Mouse (Mus musculus) liver, adult (tissue): ENCODE results near the gene Syt3.

ENCODE experiments used
- GATA4 ChIP-seq: IDR thresholded peaks from 2 replicates; pipeline ENCODE4 v1.6.1; 2014; ENCODE audit warnings: mild to moderate bottlenecking, low read length; ENCODE audit not compliant: insufficient replicate concordance

Gene Syt3

GRCm38 (mm10) chr7:44442407-44442821 lies 58.5 kb downstream of the Syt3 start:
- no peak for TF ChIP-seq GATA4

GRCm38 (mm10) chr7:44443268-44444173 lies 59.6 kb downstream of the Syt3 start:
- no peak for TF ChIP-seq GATA4

GRCm38 (mm10) chr7:44444886-44445527 lies 61.1 kb downstream of the Syt3 start:
- TF ChIP-seq GATA4, result no peak

GRCm38 (mm10) chr7:44445528-44445923 lies 61.6 kb downstream of the Syt3 start:
- no peak for TF ChIP-seq GATA4

GRCm38 (mm10) chr7:44446070-44446855 lies 62.4 kb downstream of the Syt3 start:
- no peak for TF ChIP-seq GATA4
